Mouse (Mus musculus): ENCODE results near the gene Ralgps1. TPM values are rescaled to one million over a fixed set of nuclear protein-coding genes. Genes with fewer than 3 reads are reported as not detected.

Gene Ralgps1
- polyA plus RNA-seq, 1 experiment: 0.47 TPM

GRCm38 (mm10) chr2:33368486-33368885 lies 2.8 kb downstream of the Ralgps1 start:
- H3K27me3 ChIP-seq (ENCODE audit: control insufficient read depth, insufficient read depth, insufficient read length): no peaks in the 10 kb centered on the region
- no peaks in the 10 kb centered on the region for H3K79me3 ChIP-seq (ENCODE audit: low read depth)
- TF ChIP-seq MAX (IDR thresholded peaks at IDR 0.05) (no peak), CEBPB (IDR thresholded peaks at IDR 0.05; ENCODE audit: low read depth) (no peak), USF1 (IDR thresholded peaks at IDR 0.05; ENCODE audit: low read depth) (no peak), CTCF (IDR thresholded peaks at IDR 0.05; ENCODE audit: control insufficient read depth, insufficient read depth, insufficient read length) (no peak), MYOG (IDR thresholded peaks at IDR 0.05; ENCODE audit: control insufficient read depth, extremely low read depth, insufficient read length) (no peak)
- H3ac ChIP-seq (ENCODE audit: control insufficient read depth, insufficient read length, low read depth): no peak overlapping the region
- H3K4me3 ChIP-seq (ENCODE audit: insufficient read depth, poor library complexity, severe bottlenecking): no peak overlapping the region
- no peaks in the 10 kb centered on the region for H3K79me2 ChIP-seq (ENCODE audit: control insufficient read depth, insufficient read depth)
- H3K36me3 ChIP-seq (ENCODE audit: control insufficient read depth, insufficient read depth): no peaks in the 10 kb centered on the region

- TF ChIP-seq MYOD1 (IDR thresholded peaks at IDR 0.05; ENCODE audit: control insufficient read depth, insufficient read length, low read depth): no peak
- no peak for TF ChIP-seq MAX (IDR thresholded peaks at IDR 0.05)
- no peak for TF ChIP-seq CTCF (IDR thresholded peaks at IDR 0.05; ENCODE audit: control insufficient read depth, insufficient read depth, insufficient read length)
- TF ChIP-seq FOSL1 (IDR thresholded peaks at IDR 0.05; ENCODE audit: insufficient read depth, low read length, poor library complexity, severe bottlenecking): no peak
- TF ChIP-seq USF1 (IDR thresholded peaks at IDR 0.05; ENCODE audit: low read depth): no peak
- no peak for TF ChIP-seq MYOG (IDR thresholded peaks at IDR 0.05; ENCODE audit: control insufficient read depth, extremely low read depth, insufficient read length)
- Histone ChIP-seq H3K27me3 (ENCODE audit: control insufficient read depth, insufficient read depth, insufficient read length) (no peaks in the 10 kb centered on the region), H3K79me3 (ENCODE audit: low read depth) (no peaks in the 10 kb centered on the region), H3K4me3 (ENCODE audit: insufficient read depth, poor library complexity, severe bottlenecking) (no peak overlapping the region), H3K79me2 (ENCODE audit: control insufficient read depth, insufficient read depth) (no peaks in the 10 kb centered on the region), H3K36me3 (ENCODE audit: control insufficient read depth, insufficient read depth) (no peaks in the 10 kb centered on the region), H3ac (ENCODE audit: control insufficient read depth, insufficient read length, low read depth) (no peak overlapping the region)
Observed at GRCm38 (mm10) chr2:33365703-33366471, 5.4 kb downstream of the Ralgps1 start.

- H3K79me2 ChIP-seq (ENCODE audit: control insufficient read depth, insufficient read depth): no peaks in the 10 kb centered on the region
- no peak overlapping the region for H3ac ChIP-seq (ENCODE audit: control insufficient read depth, insufficient read length, low read depth)
- TF ChIP-seq CEBPB (IDR thresholded peaks at IDR 0.05; ENCODE audit: low read depth) (no peak), MYOG (IDR thresholded peaks at IDR 0.05; ENCODE audit: control insufficient read depth, extremely low read depth, insufficient read length) (no peak), CTCF (IDR thresholded peaks at IDR 0.05; ENCODE audit: control insufficient read depth, insufficient read depth, insufficient read length) (no peak), USF1 (IDR thresholded peaks at IDR 0.05; ENCODE audit: low read depth) (no peak), MAX (IDR thresholded peaks at IDR 0.05) (no peak), FOSL1 (IDR thresholded peaks at IDR 0.05; ENCODE audit: insufficient read depth, low read length, poor library complexity, severe bottlenecking) (no peak), MYOD1 (IDR thresholded peaks at IDR 0.05; ENCODE audit: control insufficient read depth, insufficient read length, low read depth) (no peak)
- H3K27me3 ChIP-seq (ENCODE audit: control insufficient read depth, insufficient read depth, insufficient read length): no peaks in the 10 kb centered on the region
- H3K36me3 ChIP-seq (ENCODE audit: control insufficient read depth, insufficient read depth): no peaks in the 10 kb centered on the region
- no peaks in the 10 kb centered on the region for H3K79me3 ChIP-seq (ENCODE audit: low read depth)
- no peak overlapping the region for H3K4me3 ChIP-seq (ENCODE audit: insufficient read depth, poor library complexity, severe bottlenecking)
Observed at GRCm38 (mm10) chr2:33364656-33365055, 6.6 kb downstream of the Ralgps1 start.

GRCm38 (mm10) chr2:33363890-33364289 lies 7.4 kb downstream of the Ralgps1 start:
- H3K4me3 ChIP-seq (ENCODE audit: insufficient read depth, poor library complexity, severe bottlenecking): no peak overlapping the region
- no peak overlapping the region for H3ac ChIP-seq (ENCODE audit: control insufficient read depth, insufficient read length, low read depth)
- H3K27me3 ChIP-seq (ENCODE audit: control insufficient read depth, insufficient read depth, insufficient read length): no peaks in the 10 kb centered on the region
- no peaks in the 10 kb centered on the region for H3K36me3 ChIP-seq (ENCODE audit: control insufficient read depth, insufficient read depth)
- no peaks in the 10 kb centered on the region for H3K79me3 ChIP-seq (ENCODE audit: low read depth)
- no peaks in the 10 kb centered on the region for H3K79me2 ChIP-seq (ENCODE audit: control insufficient read depth, insufficient read depth)
- no peak for TF ChIP-seq MAX (IDR thresholded peaks at IDR 0.05)
- TF ChIP-seq CEBPB (IDR thresholded peaks at IDR 0.05; ENCODE audit: low read depth): no peak
- TF ChIP-seq FOSL1 (IDR thresholded peaks at IDR 0.05; ENCODE audit: insufficient read depth, low read length, poor library complexity, severe bottlenecking): no peak
- no peak for TF ChIP-seq CTCF (IDR thresholded peaks at IDR 0.05; ENCODE audit: control insufficient read depth, insufficient read depth, insufficient read length)
- TF ChIP-seq MYOG (IDR thresholded peaks at IDR 0.05; ENCODE audit: control insufficient read depth, extremely low read depth, insufficient read length): no peak
- TF ChIP-seq MYOD1 (IDR thresholded peaks at IDR 0.05; ENCODE audit: control insufficient read depth, insufficient read length, low read depth): no peak
- no peak for TF ChIP-seq USF1 (IDR thresholded peaks at IDR 0.05; ENCODE audit: low read depth)

GRCm38 (mm10) chr2:33361139-33361716 lies 10.1 kb downstream of the Ralgps1 start:
- Histone ChIP-seq H3K79me2 (ENCODE audit: control insufficient read depth, insufficient read depth) (no peaks in the 10 kb centered on the region), H3K79me3 (ENCODE audit: low read depth) (no peaks in the 10 kb centered on the region), H3ac (ENCODE audit: control insufficient read depth, insufficient read length, low read depth) (no peak overlapping the region), H3K4me3 (ENCODE audit: insufficient read depth, poor library complexity, severe bottlenecking) (no peak overlapping the region), H3K36me3 (ENCODE audit: control insufficient read depth, insufficient read depth) (no peaks in the 10 kb centered on the region), H3K27me3 (ENCODE audit: control insufficient read depth, insufficient read depth, insufficient read length) (no peaks in the 10 kb centered on the region)
- TF ChIP-seq FOSL1 (IDR thresholded peaks at IDR 0.05; ENCODE audit: insufficient read depth, low read length, poor library complexity, severe bottlenecking) (no peak), CEBPB (IDR thresholded peaks at IDR 0.05; ENCODE audit: low read depth) (no peak), MAX (IDR thresholded peaks at IDR 0.05) (no peak), USF1 (IDR thresholded peaks at IDR 0.05; ENCODE audit: low read depth) (no peak), MYOG (IDR thresholded peaks at IDR 0.05; ENCODE audit: control insufficient read depth, extremely low read depth, insufficient read length) (no peak), CTCF (IDR thresholded peaks at IDR 0.05; ENCODE audit: control insufficient read depth, insufficient read depth, insufficient read length) (no peak)
